Mouse (Mus musculus) heart, embryonic 14.5 days (tissue): ENCODE data around the gene Zscan20. TPM values are rescaled to one million over a fixed set of nuclear protein-coding genes. Genes with fewer than 3 reads are reported as not detected.

ENCODE experiments used
- ATAC-seq: fragments of 200-750 bp; cut with Nextera tagmentation; 2 replicates; pipeline ENCODE4 v1.8.0; 2017; ENCODE audit warnings: low read depth, moderate TSS enrichment; ENCODE audit not compliant: insufficient number of reproducible peaks, insufficient read depth, low FRiP score
- H3K27ac ChIP-seq, 2 experiments: fragments of 200-500 bp in 1 of 2; fragments of 300-500 bp in 1 of 2; sonication (generic) in 1 of 2; replicated peaks in 1 of 2; 2 replicates each; pipeline ENCODE4 v1.5.1; 2012 to 2014; ENCODE audit warnings: low read depth in 2 of 2, low read length in 2 of 2, control low read depth in 1 of 2, mild to moderate bottlenecking in 1 of 2, mixed read lengths in 1 of 2; ENCODE audit not compliant: control insufficient read depth in 1 of 2, insufficient read depth in 1 of 2
- H3K27me3 ChIP-seq: fragments of 300-500 bp; sonication (generic); 2 replicates; pipeline ENCODE4 v1.6.1; 2014; ENCODE audit warnings: mild to moderate bottlenecking, low read length, control low read depth; ENCODE audit not compliant: control insufficient read depth, insufficient read depth
- H3K36me3 ChIP-seq: fragments of 300-500 bp; sonication (generic); 2 replicates; pipeline ENCODE4 v1.6.1; 2014; ENCODE audit warnings: mild to moderate bottlenecking, control low read depth, low read length, mixed read lengths; ENCODE audit not compliant: control insufficient read depth, insufficient read depth
- H3K4me1 ChIP-seq, 2 experiments: fragments of 200-500 bp in 1 of 2; fragments of 300-500 bp in 1 of 2; sonication (generic) in 1 of 2; 2 replicates each; pipeline ENCODE4 v1.6.1; 2012 to 2014; ENCODE audit warnings: low read length in 2 of 2, control low read depth in 1 of 2, mixed read lengths in 1 of 2; ENCODE audit not compliant: control insufficient read depth in 2 of 2, insufficient read depth in 2 of 2
- H3K4me2 ChIP-seq: fragments of 300-500 bp; sonication (generic); 2 replicates; pipeline ENCODE4 v1.6.1; 2014; ENCODE audit warnings: mild to moderate bottlenecking, low read length
- H3K4me3 ChIP-seq, 2 experiments: fragments of 200-500 bp in 1 of 2; fragments of 300-500 bp in 1 of 2; sonication (generic) in 1 of 2; 2 replicates each; pipeline ENCODE4 v1.5.1; 2012 to 2014; ENCODE audit warnings: low read length in 2 of 2, mild to moderate bottlenecking in 2 of 2, control low read depth in 1 of 2, low read depth in 1 of 2, moderate library complexity in 1 of 2; ENCODE audit not compliant: control insufficient read depth in 1 of 2, insufficient read depth in 1 of 2
- H3K9ac ChIP-seq: fragments of 300-500 bp; sonication (generic); 2 replicates; pipeline ENCODE4 v1.6.1; 2014; ENCODE audit warnings: mild to moderate bottlenecking, low read length
- H3K9me3 ChIP-seq: fragments of 300-500 bp; sonication (generic); 2 replicates; pipeline ENCODE4 v1.6.1; 2016; ENCODE audit warnings: low read length, control low read depth; ENCODE audit not compliant: control insufficient read depth
- WGBS: fragments of 180-500 bp; shearing (Covaris S2); extraction: QIAGEN DNeasy Blood & Tissue Kit; methylation state at CpG from one replicate; pipeline ENCODE4 v1.1.7; 2014; 5-methylcytosine and 5-hydroxymethylcytosine counted together
- polyA plus RNA-seq: library from polyadenylated mRNA; unstranded; fragments of >200 nt; fragmentation: Nextera tagmentation; extraction: Ambion mirVana; gene quantifications from 2 replicates; pipeline ENCODE4 v1.2.1, GENCODE M21; 2014

Zscan20 gene
- polyA plus RNA-seq, 1 experiment from 2014 or later, result 4.4 TPM

- H3K27ac ChIP-seq, result no peak overlapping the region
- H3K9me3 ChIP-seq, result no peaks in the 10 kb centered on the region
- no peak overlapping the region for H3K4me3 ChIP-seq
- H3K9ac ChIP-seq, result no peak overlapping the region
- H3K36me3 ChIP-seq, result no peaks in the 10 kb centered on the region
- H3K4me2 ChIP-seq, result no peak overlapping the region
- 78% methylated on average over 6 of the region's 6 CpGs for WGBS
- no peak for ATAC-seq
- H3K27me3 ChIP-seq, result no peaks in the 10 kb centered on the region
- H3K4me1 ChIP-seq, result peaks cover 14 to 16% of the 10 kb centered on the region in 2 experiments; a peak in 3 of 4 replicates
Measured at GRCm38 (mm10) chr4:128645896-128646295, 36.0 kb upstream of the Zscan20 start.

- Histone ChIP-seq H3K4me3 (no peak overlapping the region), H3K27ac (0 out of 4 replicates have a peak overlapping the region, but pooled peaks of 1 of the 2 experiments have one; percentile 14), H3K9ac (no peak overlapping the region), H3K4me2 (no peak overlapping the region), H3K9me3 (no peaks in the 10 kb centered on the region), H3K4me1 (peaks cover 12 to 15% of the 10 kb centered on the region in 2 experiments; a peak in 3 of 4 replicates), H3K36me3 (no peaks in the 10 kb centered on the region), H3K27me3 (no peaks in the 10 kb centered on the region)
- ATAC-seq, result no peak
- 31% methylated on average over 23 of the region's 23 CpGs for WGBS
Measured at GRCm38 (mm10) chr4:128641766-128642717, 32.1 kb upstream of the Zscan20 start.

GRCm38 (mm10) chr4:128638265-128638923 is 28.5 kb upstream of the Zscan20 start:
- Histone ChIP-seq H3K9ac (no peak overlapping the region), H3K36me3 (no peaks in the 10 kb centered on the region), H3K27me3 (no peaks in the 10 kb centered on the region), H3K4me3 (no peak overlapping the region), H3K9me3 (no peaks in the 10 kb centered on the region), H3K4me2 (no peak overlapping the region), H3K4me1 (peaks cover 7 to 10% of the 10 kb centered on the region in 2 experiments; a peak in 3 of 4 replicates), H3K27ac (no peak overlapping the region)
- ATAC-seq, result no peak
- WGBS, result 85% methylated on average over 18 of the region's 18 CpGs

GRCm38 (mm10) chr4:128637250-128637649 is 27.4 kb upstream of the Zscan20 start:
- H3K9me3 ChIP-seq, result no peaks in the 10 kb centered on the region
- no peak overlapping the region for H3K9ac ChIP-seq
- no peak overlapping the region for H3K27ac ChIP-seq
- no peak overlapping the region for H3K4me2 ChIP-seq
- ATAC-seq, result no peak
- H3K36me3 ChIP-seq, result no peaks in the 10 kb centered on the region
- peaks cover 7% of the 10 kb centered on the region in 2 experiments; a peak in 3 of 4 replicates for H3K4me1 ChIP-seq
- no peaks in the 10 kb centered on the region for H3K27me3 ChIP-seq
- H3K4me3 ChIP-seq, result no peak overlapping the region
- WGBS, result 38% methylated on average over 11 of the region's 11 CpGs

- H3K4me2 ChIP-seq, result no peak overlapping the region
- H3K4me3 ChIP-seq, result no peak overlapping the region
- H3K4me1 ChIP-seq, result no peaks in the 10 kb centered on the region; a peak in 1 of 4 replicates
- H3K27me3 ChIP-seq, result no peaks in the 10 kb centered on the region
- H3K9me3 ChIP-seq, result no peaks in the 10 kb centered on the region
- WGBS, result 59% methylated on average over 10 of the region's 10 CpGs
- H3K36me3 ChIP-seq, result no peaks in the 10 kb centered on the region
- no peak overlapping the region for H3K9ac ChIP-seq
- no peak for ATAC-seq
- H3K27ac ChIP-seq, result no peak overlapping the region
Measured at GRCm38 (mm10) chr4:128635894-128636585, 26.1 kb upstream of the Zscan20 start.

GRCm38 (mm10) chr4:128635451-128635850 is 25.6 kb upstream of the Zscan20 start:
- Histone ChIP-seq H3K36me3 (no peaks in the 10 kb centered on the region), H3K9me3 (no peaks in the 10 kb centered on the region), H3K27ac (no peak overlapping the region), H3K27me3 (no peaks in the 10 kb centered on the region), H3K4me2 (no peak overlapping the region), H3K4me3 (no peak overlapping the region), H3K9ac (no peak overlapping the region), H3K4me1 (no peaks in the 10 kb centered on the region; a peak in 1 of 4 replicates)
- no peak for ATAC-seq
- 82% methylated on average over 7 of the region's 7 CpGs for WGBS

- WGBS, result 77% methylated on average over 8 of the region's 8 CpGs
- Histone ChIP-seq H3K9me3 (no peaks in the 10 kb centered on the region), H3K36me3 (no peaks in the 10 kb centered on the region), H3K9ac (no peak overlapping the region), H3K27ac (no peak overlapping the region), H3K4me1 (peaks cover 7 to 10% of the 10 kb centered on the region in 2 experiments; a peak in 1 of 4 replicates), H3K4me2 (no peak overlapping the region), H3K27me3 (peaks cover 14% of the 10 kb centered on the region; the same call in 1 of the 2 replicates), H3K4me3 (no peak overlapping the region)
- no peak for ATAC-seq
Measured at GRCm38 (mm10) chr4:128621109-128621508, 11.2 kb upstream of the Zscan20 start.
